9 mouse cellular contexts compared by ENCODE assay signal in genomic region chr11:63134742-63135482, GRCm38 (mm10). TPM values are rescaled to one million over a fixed set of nuclear protein-coding genes. Genes with fewer than 3 reads are reported as not detected.
DNase-seq lines count a peak whose midpoint lies in the region; ATAC-seq and TF ChIP-seq lines count a peak whose summit lies in the region.
"Had no signal": no experiment of that assay in that cellular context is flagged by ENCODE, and none has a peak within 500 bp of the region (broad histone marks: within the 10 kb centered on the region; RNA-seq: fewer than 3 reads in every experiment).

No protein-coding gene starts in this region.

- H3K4me1 ChIP-seq in hindbrain, postnatal 0 days (ENCODE audit: insufficient read depth, low read length), result peaks cover 25% of the 10 kb centered on the region; the same call in 1 of the 2 replicates
- peaks cover 43% of the 10 kb centered on the region for H3K4me1 ChIP-seq in hindbrain, embryonic 13.5 days (replicated peaks)
- peaks cover 18% of the 10 kb centered on the region; the same call in 1 of the 2 replicates for H3K4me1 ChIP-seq in midbrain, postnatal 0 days (ENCODE audit: insufficient read depth, low read length)
- peaks cover 33% of the 10 kb centered on the region for H3K4me1 ChIP-seq in midbrain, embryonic 13.5 days (replicated peaks)
- H3K4me1 ChIP-seq in embryonic facial prominence, embryonic 14.5 days (ENCODE audit: control insufficient read depth, insufficient read depth, low read length), result peaks cover 42% of the 10 kb centered on the region

- H3K27ac ChIP-seq in hindbrain, postnatal 0 days, result peak overlapping the region; percentile 62; the same call in 1 of the 2 replicates
- no peak overlapping the region for H3K27ac ChIP-seq in hindbrain, embryonic 13.5 days
- H3K27ac ChIP-seq in midbrain, postnatal 0 days (ENCODE audit: low read depth, low read length), result no peak overlapping the region
- H3K27ac ChIP-seq in midbrain, embryonic 13.5 days, result no peak overlapping the region
- H3K27ac ChIP-seq in embryonic facial prominence, embryonic 14.5 days (replicated peaks; ENCODE audit: low read depth, low read length), result peak overlapping the region; percentile 84

- no peaks in the 10 kb centered on the region for H3K79me2 ChIP-seq in myocyte (ENCODE audit: control insufficient read depth, insufficient read depth)

- H3K36me3 ChIP-seq in hindbrain, postnatal 0 days (ENCODE audit: insufficient read depth, low read length), result no peaks in the 10 kb centered on the region
- no peaks in the 10 kb centered on the region for H3K36me3 ChIP-seq in hindbrain, embryonic 13.5 days
- no peaks in the 10 kb centered on the region for H3K36me3 ChIP-seq in midbrain, postnatal 0 days (ENCODE audit: insufficient read depth, low read length)
- H3K36me3 ChIP-seq in midbrain, embryonic 13.5 days, result no peaks in the 10 kb centered on the region
- H3K36me3 ChIP-seq in embryonic facial prominence, embryonic 14.5 days (ENCODE audit: control insufficient read depth, insufficient read depth, low read length), result peaks cover 43% of the 10 kb centered on the region
- H3K36me3 ChIP-seq in myocyte (ENCODE audit: control insufficient read depth, insufficient read depth), result peaks cover 19% of the 10 kb centered on the region
- H3K36me3 ChIP-seq: G1E had no signal

- H3K9ac ChIP-seq in hindbrain, postnatal 0 days (replicated peaks; ENCODE audit: low read length), result 0 out of 2 replicates have a peak overlapping the region, but pooled peaks have one; percentile 3
- no peak overlapping the region for H3K9ac ChIP-seq in hindbrain, embryonic 13.5 days
- H3K9ac ChIP-seq in midbrain, postnatal 0 days (replicated peaks; ENCODE audit: low read length, poor library complexity, severe bottlenecking), result no peak overlapping the region
- no peak overlapping the region for H3K9ac ChIP-seq in midbrain, embryonic 13.5 days (replicated peaks)
- H3K9ac ChIP-seq in embryonic facial prominence, embryonic 14.5 days (ENCODE audit: low read depth, low read length), result peak overlapping the region; percentile 75; the same call in 1 of the 2 replicates

- no peak overlapping the region for H3ac ChIP-seq in myocyte (ENCODE audit: control insufficient read depth, insufficient read length)

- peak; percentile 36 for DNase-seq in hindbrain, postnatal 0 days (ENCODE audit: low spot score)
- DNase-seq in midbrain, postnatal 0 days (ENCODE audit: low spot score), result peak; percentile 20
- peak; percentile 58 for DNase-seq in embryonic facial prominence, embryonic 14.5 days (ENCODE audit: low spot score)
- no peak for DNase-seq in urinary bladder, postnatal 4 days (ENCODE audit: low spot score in 2 of 2)
- DNase-seq in B cell, adult 2 months, result no peak

- 60% methylated on average over 15 of the region's 15 CpGs for WGBS in hindbrain, postnatal 0 days
- 75% methylated on average over 15 of the region's 15 CpGs for WGBS in hindbrain, embryonic 13.5 days
- WGBS in midbrain, postnatal 0 days, result 74% methylated on average over 15 of the region's 15 CpGs
- WGBS in midbrain, embryonic 13.5 days, result 74% methylated on average over 15 of the region's 15 CpGs
- WGBS in embryonic facial prominence, embryonic 14.5 days, result 38% methylated on average over 15 of the region's 15 CpGs

- H3K27me3 ChIP-seq in hindbrain, postnatal 0 days (ENCODE audit: insufficient read depth, low read length), result peaks cover 10% of the 10 kb centered on the region; the same call in 1 of the 2 replicates
- H3K27me3 ChIP-seq in hindbrain, embryonic 13.5 days, result peaks cover 54% of the 10 kb centered on the region
- H3K27me3 ChIP-seq in midbrain, postnatal 0 days (ENCODE audit: insufficient read depth, low read length), result peaks cover 32% of the 10 kb centered on the region
- peaks cover 56% of the 10 kb centered on the region for H3K27me3 ChIP-seq in midbrain, embryonic 13.5 days
- H3K27me3 ChIP-seq in embryonic facial prominence, embryonic 14.5 days (replicated peaks; ENCODE audit: control insufficient read depth, insufficient read depth, low read length), result peaks cover 8% of the 10 kb centered on the region; the same call in 1 of the 2 replicates
- no peaks in the 10 kb centered on the region for H3K27me3 ChIP-seq in myocyte (ENCODE audit: control insufficient read depth, insufficient read depth, insufficient read length)

- no peak for ATAC-seq in hindbrain, postnatal 0 days
- no peak for ATAC-seq in hindbrain, embryonic 13.5 days (ENCODE audit: low FRiP score)
- no peak for ATAC-seq in midbrain, postnatal 0 days (ENCODE audit: low FRiP score)
- no peak for ATAC-seq in midbrain, embryonic 13.5 days
- no peak for ATAC-seq in embryonic facial prominence, embryonic 14.5 days (ENCODE audit: low read depth)

- TF ChIP-seq POLR2A in myocyte (IDR thresholded peaks at IDR 0.05; ENCODE audit: insufficient read length, low read depth), result no peak

- H3K9me3 ChIP-seq in hindbrain, postnatal 0 days (ENCODE audit: low read length), result no peaks in the 10 kb centered on the region
- H3K9me3 ChIP-seq in hindbrain, embryonic 13.5 days, result no peaks in the 10 kb centered on the region
- no peaks in the 10 kb centered on the region for H3K9me3 ChIP-seq in midbrain, postnatal 0 days (ENCODE audit: low read length)
- no peaks in the 10 kb centered on the region for H3K9me3 ChIP-seq in midbrain, embryonic 13.5 days
- H3K9me3 ChIP-seq in embryonic facial prominence, embryonic 14.5 days (ENCODE audit: control insufficient read depth, low read length), result no peaks in the 10 kb centered on the region

- TF ChIP-seq CTCF in hindbrain, postnatal 0 days (IDR thresholded peaks at IDR 0.05; ENCODE audit: low read depth), result no peak
- TF ChIP-seq CTCF in midbrain, postnatal 0 days (IDR thresholded peaks at IDR 0.05), result no peak

- 0 out of 2 replicates have a peak overlapping the region, but pooled peaks have one; percentile 99 for H3K4me2 ChIP-seq in hindbrain, postnatal 0 days (ENCODE audit: low read depth, low read length)
- no peak overlapping the region for H3K4me2 ChIP-seq in hindbrain, embryonic 13.5 days
- H3K4me2 ChIP-seq in midbrain, postnatal 0 days (ENCODE audit: low read depth, low read length, poor library complexity, severe bottlenecking), result no peak overlapping the region
- H3K4me2 ChIP-seq in midbrain, embryonic 13.5 days (replicated peaks), result no peak overlapping the region
- peak overlapping the region; percentile 61 for H3K4me2 ChIP-seq in embryonic facial prominence, embryonic 14.5 days (ENCODE audit: low read depth, low read length)
- H3K4me2 ChIP-seq in myocyte (ENCODE audit: low read depth), result peak overlapping the region; percentile 52

- H3K4me3 ChIP-seq in hindbrain, postnatal 0 days (ENCODE audit: low read length), result no peak overlapping the region
- H3K4me3 ChIP-seq in hindbrain, embryonic 13.5 days, result no peak overlapping the region
- no peak overlapping the region for H3K4me3 ChIP-seq in midbrain, postnatal 0 days (ENCODE audit: low read depth, low read length)
- no peak overlapping the region for H3K4me3 ChIP-seq in midbrain, embryonic 13.5 days (replicated peaks)
- H3K4me3 ChIP-seq in embryonic facial prominence, embryonic 14.5 days (ENCODE audit: low read depth, low read length), result 0 out of 2 replicates have a peak overlapping the region, but pooled peaks have one; percentile 5
- no peak overlapping the region for H3K4me3 ChIP-seq in myocyte

TF ChIP-seq in myocyte, 11 proteins besides CTCF, POLR2A, EP300 and RAD21:
- TF ChIP-seq MYOG (IDR thresholded peaks at IDR 0.05; ENCODE audit: control insufficient read depth in 1 of 3, insufficient read depth in 1 of 3, insufficient read length in 2 of 3, low read depth in 2 of 3), result no peak
- no peak for TF ChIP-seq REST (IDR thresholded peaks at IDR 0.05; ENCODE audit: insufficient read depth, insufficient read length)
- no peak for TF ChIP-seq MYOD1 (IDR thresholded peaks at IDR 0.05; ENCODE audit: control insufficient read depth in 1 of 3, insufficient read length in 2 of 3, low read depth in 2 of 3)
- TF ChIP-seq TCF12 (IDR thresholded peaks at IDR 0.05; ENCODE audit: insufficient read depth, poor library complexity, severe bottlenecking), result no peak
- no peak for TF ChIP-seq SRF (IDR thresholded peaks at IDR 0.05; ENCODE audit: control insufficient read depth, insufficient read length, low read depth)
- no peak for TF ChIP-seq POLR2AphosphoS2 (IDR thresholded peaks at IDR 0.05; ENCODE audit: insufficient read length, low read depth)
- TF ChIP-seq CEBPB (IDR thresholded peaks at IDR 0.05; ENCODE audit: insufficient read depth, poor library complexity, severe bottlenecking), result no peak
- TF ChIP-seq USF1 (IDR thresholded peaks at IDR 0.05; ENCODE audit: low read depth), result no peak

RNA-seq across cellular contexts. Expression of gene Pmp22, which starts 6.1 kb away (rescaled TPM):
- 45.6 and 74.2 TPM in 2 replicates for total RNA-seq in hindbrain, postnatal 0 days (2014; rRNA removed)
- 37.8 and 44.1 TPM in 2 replicates for polyA plus RNA-seq in hindbrain, postnatal 0 days (2015; fragmentation: Nextera tagmentation; extraction: Ambion mirVana)
- polyA plus RNA-seq in hindbrain, embryonic 13.5 days (2015; fragmentation: Nextera tagmentation; extraction: Ambion mirVana), result 37.6 and 43.0 TPM in 2 replicates
- total RNA-seq in midbrain, postnatal 0 days (2014; rRNA removed), result 39.1 and 40.1 TPM in 2 replicates
- polyA plus RNA-seq in midbrain, postnatal 0 days (2015; fragmentation: Nextera tagmentation; extraction: Ambion mirVana), result 29.8 and 31.6 TPM in 2 replicates
- 17.1 and 19.0 TPM in 2 replicates for polyA plus RNA-seq in midbrain, embryonic 13.5 days (2015; fragmentation: Nextera tagmentation; extraction: Ambion mirVana)
- 271 and 297 TPM in 2 replicates for polyA plus RNA-seq in embryonic facial prominence, embryonic 14.5 days (2014; fragmentation: Nextera tagmentation; extraction: Ambion mirVana)
- 74.6 TPM for polyA plus RNA-seq in myocyte (2012; fragmentation: generic; extraction: Trizol)
- polyA plus RNA-seq: G1E had no signal

Comparison
In these comparisons a context has a peak if more than half of its experiments do, and no peak if none do; other contexts are left out.
1. H3K27ac ChIP-seq: peak in hindbrain, postnatal 0 days (single experiment) and embryonic facial prominence, embryonic 14.5 days (single experiment); none in hindbrain, embryonic 13.5 days (single experiment), midbrain, postnatal 0 days (single experiment) and midbrain, embryonic 13.5 days (single experiment).
2. H3K4me2 ChIP-seq: peak in hindbrain, postnatal 0 days (single experiment), embryonic facial prominence, embryonic 14.5 days (single experiment) and myocyte (single experiment); none in hindbrain, embryonic 13.5 days (single experiment), midbrain, postnatal 0 days (single experiment) and midbrain, embryonic 13.5 days (single experiment).
3. H3K9ac ChIP-seq: peak in hindbrain, postnatal 0 days (single experiment) and embryonic facial prominence, embryonic 14.5 days (single experiment); none in hindbrain, embryonic 13.5 days (single experiment), midbrain, postnatal 0 days (single experiment) and midbrain, embryonic 13.5 days (single experiment).
4. DNase-seq: peak in hindbrain, postnatal 0 days (single experiment), midbrain, postnatal 0 days (single experiment) and embryonic facial prominence, embryonic 14.5 days (single experiment); none in urinary bladder, postnatal 4 days (0 of 2) and B cell, adult 2 months (0 of 2).